In the genomic region with DNA sequence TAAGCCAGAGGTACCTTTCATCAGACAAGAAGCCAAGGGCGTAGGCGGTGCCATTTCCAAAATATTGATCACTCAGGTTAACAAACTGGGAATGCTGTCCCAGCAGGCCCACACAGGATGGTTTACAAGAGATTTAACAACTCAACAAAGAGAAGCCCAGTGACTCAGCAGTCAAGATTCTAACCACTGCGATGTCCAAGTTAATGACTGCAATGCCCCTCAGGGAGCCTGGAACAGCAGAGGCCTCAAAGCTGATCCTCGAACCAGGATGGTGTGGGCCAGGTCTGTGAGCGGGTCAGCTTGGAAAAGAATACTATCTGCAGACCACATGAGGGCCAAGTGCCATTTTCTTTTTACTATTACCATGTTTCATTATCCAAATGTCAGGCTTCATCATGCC, we compare ENCODE assay signal across 17 mouse cellular contexts.
"Had no signal": no experiment of that assay in that cellular context is flagged by ENCODE, and none has a peak within 500 bp of the region (broad histone marks: within the 10 kb centered on the region; RNA-seq: fewer than 3 reads in every experiment).

No protein-coding gene starts in this region.

- H3K27ac ChIP-seq: lung, embryonic 15.5 days; macrophage; midbrain, embryonic 13.5 days; midbrain, embryonic 15.5 days; neural tube, embryonic 12.5 days had no signal

- H3K36me3 ChIP-seq: lung, embryonic 15.5 days; midbrain, embryonic 13.5 days; midbrain, embryonic 15.5 days; neural tube, embryonic 12.5 days had no signal

- H3K4me3 ChIP-seq: lung, embryonic 15.5 days; megakaryocyte, embryonic 14.5 days; midbrain, embryonic 13.5 days; midbrain, embryonic 15.5 days; neural tube, embryonic 12.5 days had no signal

- H3K4me2 ChIP-seq: lung, embryonic 15.5 days; midbrain, embryonic 11.5 days; midbrain, embryonic 13.5 days; midbrain, embryonic 15.5 days; neural tube, embryonic 12.5 days had no signal

- H3K27me3 ChIP-seq: lung, embryonic 15.5 days; megakaryocyte, embryonic 14.5 days; midbrain, embryonic 13.5 days; midbrain, embryonic 15.5 days; neural tube, embryonic 12.5 days had no signal

- H3K4me1 ChIP-seq: midbrain, embryonic 13.5 days; midbrain, embryonic 15.5 days; neural tube, embryonic 12.5 days had no signal

- H3K9me3 ChIP-seq: lung, embryonic 15.5 days; megakaryocyte, embryonic 14.5 days; midbrain, embryonic 13.5 days; midbrain, embryonic 15.5 days; neural tube, embryonic 12.5 days had no signal

- DNase-seq: lung, adult 2 months; lung, postnatal 14 days; lung, postnatal 36 days; right cerebral cortex, postnatal 25 days; right cerebral cortex, postnatal 4 days; spleen, adult 18-20 months; thymus, adult 2 months; thymus, postnatal 25 days; thymus, postnatal 4 days had no signal

- ATAC-seq: lung, postnatal 0 days; midbrain, embryonic 13.5 days; midbrain, embryonic 15.5 days had no signal

- H3K9ac ChIP-seq: lung, embryonic 15.5 days; midbrain, embryonic 13.5 days; midbrain, embryonic 15.5 days; neural tube, embryonic 12.5 days had no signal
